Mouse (Mus musculus) embryo, embryonic 11 days (tissue): ENCODE data around the gene Pcyox1.
"Not testable (repeated sequence)": the region's sequence is repeated elsewhere in the genome, so short reads cannot be mapped to it uniquely, and the experiment has no call there.

Experiments used
- DNase-seq: peaks from one replicate; pipeline ENCODE4 v3.0.0-alpha.2; 2015

The Pcyox1 gene

DNA sequence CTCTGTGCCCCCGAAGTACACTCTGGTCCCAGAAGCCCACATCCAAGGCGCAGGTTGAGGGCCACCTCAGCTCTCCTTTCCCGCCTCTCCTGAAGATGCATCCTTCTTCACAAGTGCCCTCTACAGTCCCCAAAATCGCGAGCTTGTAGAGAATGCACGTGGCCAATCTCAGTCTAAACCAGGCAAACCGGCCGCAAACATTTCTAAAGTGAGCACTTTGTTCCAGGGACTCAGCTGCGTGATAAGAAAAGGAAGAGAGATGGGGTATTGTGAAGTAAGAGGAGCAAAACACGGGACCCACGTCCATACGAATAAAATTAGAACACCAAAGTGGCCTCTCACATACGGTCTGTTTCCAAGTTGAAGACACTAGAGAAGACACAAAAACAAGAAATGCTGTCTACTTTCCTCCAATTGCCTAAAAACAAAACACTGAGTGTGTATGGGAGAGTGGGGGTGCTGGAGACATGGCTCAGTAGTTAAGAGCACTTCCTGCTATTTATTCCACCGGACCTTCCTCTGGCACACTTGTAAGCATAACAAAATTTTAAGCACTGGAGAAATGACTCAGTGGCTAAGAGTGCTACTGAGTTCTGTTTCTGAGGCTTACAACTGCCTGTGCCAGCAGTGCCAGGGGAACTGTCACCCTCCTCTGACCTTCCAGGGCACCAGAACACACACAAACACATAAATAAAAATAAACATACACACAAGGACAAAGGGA is 465 bp upstream of the Pcyox1 start:
- no peak for DNase-seq

DNA sequence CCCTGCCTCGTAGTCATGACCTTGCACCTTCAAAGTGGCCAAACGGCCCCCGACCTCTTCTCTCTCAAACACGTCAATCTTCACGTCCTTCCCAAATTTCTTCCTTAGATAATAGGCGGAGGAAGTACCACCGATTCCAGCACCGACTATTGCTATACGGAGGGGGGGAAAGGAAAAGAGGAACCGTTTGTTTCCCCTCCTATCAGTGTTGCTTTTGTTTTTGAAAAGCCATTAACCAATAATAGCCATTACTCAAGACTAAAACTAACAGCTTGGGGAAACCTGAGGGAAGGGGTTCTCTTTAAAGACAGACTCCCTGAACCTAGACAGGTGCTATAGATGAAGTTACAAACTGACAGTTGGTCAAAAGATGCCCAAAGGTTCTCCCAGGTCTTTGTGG is 985 bp downstream of the Pcyox1 start:
- DNase-seq: no peak

DNA sequence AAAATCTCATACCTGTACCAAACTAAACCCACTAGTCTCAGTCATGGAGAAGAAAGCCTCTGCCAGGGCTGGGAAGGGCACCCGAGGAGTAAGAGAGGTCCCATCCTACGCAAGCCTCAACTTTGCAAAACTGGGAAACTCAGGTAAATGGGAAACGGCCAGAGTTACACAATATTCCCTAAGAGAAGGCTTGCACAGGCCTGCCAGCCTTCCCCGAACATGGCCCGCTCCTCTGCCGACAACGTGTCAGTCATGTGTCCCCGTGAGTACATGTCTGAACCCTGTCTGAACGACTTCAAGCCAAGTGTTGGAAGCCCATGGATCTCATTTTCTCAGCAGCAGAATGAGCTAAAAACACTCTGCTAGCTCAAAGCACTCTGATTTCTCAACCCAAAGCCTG is 1.9 kb downstream of the Pcyox1 start:
- DNase-seq: no peak

DNA sequence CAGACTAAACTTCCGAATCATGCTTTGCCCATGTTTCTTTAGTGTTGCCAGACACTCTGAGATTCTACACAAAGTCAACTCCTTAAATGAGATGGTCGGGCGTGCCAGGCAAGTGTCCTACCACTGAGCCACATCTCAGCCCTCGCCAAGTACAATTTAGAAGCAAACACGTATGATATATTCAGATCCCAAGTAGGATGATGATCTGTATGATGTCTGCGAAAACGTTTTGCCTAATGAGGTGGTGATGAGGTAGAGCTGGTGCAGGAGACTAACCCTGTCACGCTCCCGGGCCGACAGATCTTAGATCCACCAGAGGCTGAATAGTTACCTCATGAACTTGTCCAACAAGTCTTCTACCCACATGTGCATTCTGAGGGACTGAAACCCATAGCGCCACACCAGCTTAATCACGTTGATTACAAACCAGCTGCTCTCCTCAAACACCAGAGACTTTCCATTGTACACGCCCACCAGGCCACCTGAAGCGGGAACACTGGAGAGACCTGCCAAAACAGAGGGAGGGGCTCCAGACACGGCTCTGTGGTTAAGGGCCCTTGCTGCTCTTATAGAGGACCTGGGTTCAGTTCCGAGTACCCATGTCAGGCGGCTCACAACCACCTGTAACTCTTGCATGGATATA is 2.8 kb downstream of the Pcyox1 start:
- DNase-seq: no peak

DNA sequence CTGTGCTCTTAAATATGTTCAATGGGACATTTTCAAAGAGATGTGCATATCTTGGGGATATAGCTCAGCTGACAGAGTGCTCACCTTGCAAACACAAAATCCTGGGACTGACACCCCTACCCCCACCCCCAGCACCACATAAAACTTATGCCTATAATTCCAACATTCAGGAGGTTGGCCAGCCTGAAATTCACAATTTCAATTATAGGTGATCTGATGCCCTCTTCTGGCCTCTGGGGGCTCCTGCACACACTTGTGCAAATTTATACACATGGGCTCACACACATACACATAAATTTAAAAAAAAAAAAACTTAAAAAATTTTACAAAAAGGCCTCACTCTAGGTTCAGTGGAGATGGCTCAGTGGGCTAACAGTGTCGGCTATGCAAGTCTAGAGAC is 3.8 kb downstream of the Pcyox1 start:
- DNase-seq: no peak

DNA sequence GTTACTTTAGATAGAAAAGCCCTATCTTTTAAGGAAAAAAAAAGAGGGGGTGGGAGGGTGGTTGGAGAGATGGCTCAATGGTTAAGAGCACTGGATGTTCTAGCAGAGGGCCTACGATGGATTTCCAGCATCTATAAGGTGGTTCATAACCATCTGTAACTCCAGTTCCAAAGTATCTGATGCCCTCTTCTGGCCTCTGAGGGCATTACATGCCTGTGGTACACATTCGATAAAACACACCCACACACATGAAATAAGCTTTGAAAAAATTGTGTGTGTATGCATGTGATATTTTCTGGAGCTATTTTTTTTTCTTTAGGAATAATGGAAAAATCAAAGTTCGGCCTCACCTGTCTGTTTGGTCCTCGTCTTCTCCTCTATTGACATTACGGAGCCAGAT is 5.6 kb downstream of the Pcyox1 start:
- DNase-seq: no peak

DNA sequence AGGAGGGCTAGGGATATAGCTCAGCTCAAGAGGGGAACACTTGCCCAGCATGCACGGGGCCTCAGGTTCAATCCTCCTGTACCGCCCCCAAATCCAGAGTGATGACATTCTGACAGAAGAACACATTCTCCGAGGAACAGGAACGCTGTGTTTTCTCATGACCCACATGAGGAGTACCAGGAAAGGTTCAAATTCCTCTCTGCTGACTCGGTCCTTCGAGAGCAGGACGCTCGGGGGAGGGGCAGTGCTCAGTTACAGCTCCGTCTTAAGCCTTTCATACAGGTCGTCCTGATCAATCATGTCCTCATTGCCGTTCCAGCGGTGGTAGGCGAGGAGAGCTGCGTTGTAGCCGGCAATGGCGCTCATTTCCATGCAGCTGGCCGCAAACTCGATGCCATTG is 8.5 kb downstream of the Pcyox1 start:
- DNase-seq: no peak

DNA sequence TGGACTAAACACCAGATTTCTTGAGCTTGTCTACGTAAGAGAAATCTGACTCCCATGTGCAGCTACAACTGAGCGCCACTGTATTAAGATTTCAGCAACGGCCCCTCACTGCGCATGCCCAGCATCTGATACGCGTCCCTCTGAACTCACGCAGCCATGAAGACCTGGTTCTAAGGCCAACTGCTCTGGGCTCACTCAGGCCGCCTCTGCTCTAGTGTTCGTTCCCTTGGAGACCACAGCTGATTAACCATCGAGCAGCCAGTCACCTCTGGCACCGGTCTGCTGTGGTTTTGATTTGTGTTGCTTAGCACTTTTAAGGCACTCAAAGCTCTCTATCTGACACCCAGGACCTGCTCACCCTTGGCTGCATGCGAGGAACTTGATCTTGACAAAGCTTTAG is 9.6 kb downstream of the Pcyox1 start:
- DNase-seq: no peak

DNA sequence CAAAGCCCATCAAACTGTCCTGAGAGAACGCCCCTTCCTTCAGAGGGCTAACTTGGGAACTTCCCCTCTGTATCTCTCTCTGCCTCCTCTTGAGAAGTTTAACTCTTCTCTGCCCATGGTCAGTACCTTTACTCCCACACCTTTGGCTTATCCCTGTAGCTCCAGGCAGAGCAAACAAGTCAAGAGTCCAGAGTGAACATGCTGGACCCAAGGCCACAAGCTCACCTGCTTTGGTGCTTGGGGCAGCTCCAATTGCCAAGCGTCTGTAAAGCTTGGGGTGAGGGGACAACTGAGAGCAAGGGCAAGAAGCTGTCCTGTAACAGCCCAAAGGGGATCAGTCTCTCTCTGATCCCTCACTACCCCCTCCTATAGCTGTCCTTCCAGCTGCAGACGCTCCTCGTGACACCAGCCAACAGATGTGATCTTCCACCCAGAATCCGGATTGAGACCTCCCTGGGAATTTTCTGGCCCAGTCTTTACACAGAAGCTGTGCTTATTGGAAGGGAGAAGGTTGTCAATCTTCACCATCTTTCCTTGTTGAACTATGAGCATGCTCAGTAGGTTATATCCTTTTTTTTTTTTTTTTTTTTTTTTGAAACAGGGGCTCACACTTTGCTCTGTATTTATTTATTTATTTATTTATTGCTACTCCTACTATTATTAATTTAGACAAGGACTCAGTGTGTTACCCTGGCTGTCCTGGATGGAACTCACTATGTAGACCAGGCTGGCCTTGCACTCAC is 11.4 kb downstream of the Pcyox1 start:
- no peak for DNase-seq

DNA sequence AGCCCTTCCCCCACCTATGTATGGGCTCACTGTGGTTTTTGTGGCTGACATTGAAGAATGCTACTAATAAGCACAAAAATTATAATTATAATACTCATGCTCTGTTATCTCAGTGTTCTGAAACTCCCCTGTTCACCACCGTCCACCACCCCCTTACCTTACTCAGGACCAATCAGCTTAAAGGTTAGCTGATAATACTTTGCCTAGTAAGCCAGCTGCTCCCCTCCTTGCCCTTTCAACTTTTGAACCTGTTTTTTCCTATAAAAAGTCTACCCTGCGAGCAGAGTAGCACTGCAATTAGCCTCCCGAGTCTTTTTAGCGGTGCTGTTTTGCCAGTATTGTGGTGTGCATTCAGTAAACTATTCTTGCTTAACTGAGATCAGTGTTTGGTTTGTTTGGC is 12.3 kb downstream of the Pcyox1 start:
- no peak for DNase-seq

DNA sequence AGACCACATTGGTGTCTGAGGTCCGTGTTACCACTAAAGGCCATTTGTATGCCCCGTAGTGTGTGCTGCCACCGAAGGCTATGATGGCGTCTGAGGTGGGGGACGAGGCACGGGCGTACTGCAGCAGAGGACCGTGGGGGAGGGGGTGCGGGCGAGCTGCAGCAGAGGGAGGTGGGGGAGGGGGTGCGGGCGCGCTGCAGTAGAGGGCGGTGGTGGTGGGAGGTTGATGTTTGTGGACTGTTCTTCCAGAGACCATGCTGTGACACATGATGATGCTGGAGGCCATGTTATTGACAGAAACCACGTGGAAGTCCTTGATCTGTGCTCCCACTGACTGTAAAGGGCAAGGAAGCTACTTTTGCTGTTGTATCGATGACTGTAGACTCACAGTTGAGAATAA is 13.6 kb downstream of the Pcyox1 start:
- no peak for DNase-seq

DNA sequence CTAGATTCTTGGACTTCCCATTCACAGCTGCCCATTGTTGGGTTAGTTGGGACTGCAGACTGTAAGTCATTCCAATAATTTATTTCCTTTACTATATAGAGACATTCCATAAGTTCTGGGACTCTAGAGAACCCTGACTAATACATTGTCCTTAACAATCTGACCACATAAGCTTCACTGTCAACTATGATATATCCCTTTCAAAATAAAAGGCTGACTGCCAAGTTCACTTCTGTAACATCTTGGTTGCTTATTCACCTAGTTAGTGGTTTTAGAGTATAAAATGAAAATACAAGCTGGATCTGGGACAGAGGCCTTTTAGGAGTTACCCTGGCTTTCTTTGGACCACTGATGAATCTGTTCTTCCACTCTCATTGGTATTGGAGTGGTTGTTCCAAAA is 14.4 kb downstream of the Pcyox1 start:
- DNase-seq: no peak

DNA sequence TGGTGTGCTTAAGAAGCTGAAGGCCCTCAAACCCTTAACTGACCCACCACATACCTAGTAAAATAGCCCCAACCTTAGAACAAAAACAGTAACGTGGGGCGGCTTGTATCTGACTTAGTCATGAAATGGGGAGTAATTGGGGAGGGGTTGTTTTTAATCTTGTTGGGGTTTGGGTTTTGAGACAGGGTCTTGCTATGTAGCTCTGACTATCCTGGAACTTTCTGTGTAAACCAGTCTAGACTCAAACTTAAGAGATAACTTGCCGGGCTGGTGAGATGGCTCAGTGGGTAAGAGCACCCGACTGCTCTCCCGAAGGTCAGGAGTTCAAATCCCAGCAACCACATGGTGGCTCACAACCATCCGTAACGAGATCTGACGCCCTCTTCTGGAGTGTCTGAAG is 16.8 kb downstream of the Pcyox1 start:
- DNase-seq: not testable (repeated sequence)

DNA sequence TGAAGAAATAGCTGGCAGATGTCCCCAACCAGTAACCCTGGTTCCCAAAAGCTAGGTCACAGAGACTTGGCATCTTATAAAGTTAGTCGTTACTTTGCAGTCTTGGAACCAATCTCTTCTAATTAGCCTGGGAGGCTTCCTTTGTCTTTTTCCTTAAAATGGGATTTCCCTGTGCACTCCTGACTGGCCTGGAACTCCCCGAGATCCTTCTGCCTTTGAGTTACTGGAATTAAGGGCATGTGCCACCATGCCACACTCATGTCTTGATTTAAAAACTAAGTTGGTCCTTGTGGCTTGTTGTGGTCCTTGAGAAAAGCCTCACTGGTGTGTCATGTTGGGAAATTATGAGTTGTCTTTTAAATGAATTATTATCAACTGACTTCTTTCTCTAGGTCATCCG is 18.6 kb downstream of the Pcyox1 start:
- no peak for DNase-seq

DNA sequence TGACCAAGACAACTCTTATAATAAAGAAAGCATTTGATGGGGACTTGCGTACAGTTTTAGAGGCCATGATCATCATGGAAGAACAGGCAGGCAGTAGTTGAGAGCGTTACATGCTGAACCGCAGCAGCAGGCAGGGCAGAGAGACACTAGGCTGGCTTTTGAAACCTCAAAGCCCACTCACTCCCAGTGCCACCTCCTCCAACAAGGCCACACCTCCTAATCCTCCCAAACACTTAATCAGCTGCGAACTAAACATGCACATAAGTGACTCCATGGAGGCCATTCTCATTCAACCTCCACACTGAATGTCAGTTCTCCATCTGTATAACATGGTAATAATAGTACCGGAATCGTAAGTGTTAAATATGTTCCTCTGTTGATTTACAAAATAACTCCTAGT is 23.4 kb downstream of the Pcyox1 start:
- no peak for DNase-seq

DNA sequence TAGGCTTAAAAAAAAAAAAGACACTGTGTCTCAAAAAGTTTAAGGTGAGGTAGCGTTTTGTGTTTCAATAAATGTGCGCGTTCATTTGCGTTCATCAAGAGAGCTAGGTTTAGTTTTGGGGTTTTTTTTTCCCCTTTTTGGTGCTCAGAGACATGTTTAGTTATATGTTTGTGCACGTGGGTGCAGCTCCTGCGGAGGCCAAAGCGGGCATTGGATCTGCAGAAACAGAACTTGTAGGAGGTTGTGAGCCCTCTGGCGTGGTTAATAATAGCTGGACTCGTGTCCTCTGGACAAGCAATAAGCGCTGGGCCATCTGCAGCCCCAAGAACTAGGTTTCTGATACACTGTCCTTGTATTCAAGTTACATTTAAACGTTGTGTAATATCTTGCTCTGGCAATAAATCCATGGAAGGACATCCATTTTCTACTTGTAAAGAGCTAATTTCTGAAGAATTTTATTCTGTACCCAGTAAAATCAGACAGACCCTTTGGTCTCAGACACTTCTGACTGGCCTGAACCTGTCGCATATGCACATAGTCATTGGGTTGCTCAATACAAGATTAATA is 24.9 kb downstream of the Pcyox1 start:
- peak; percentile 13 for DNase-seq

DNA sequence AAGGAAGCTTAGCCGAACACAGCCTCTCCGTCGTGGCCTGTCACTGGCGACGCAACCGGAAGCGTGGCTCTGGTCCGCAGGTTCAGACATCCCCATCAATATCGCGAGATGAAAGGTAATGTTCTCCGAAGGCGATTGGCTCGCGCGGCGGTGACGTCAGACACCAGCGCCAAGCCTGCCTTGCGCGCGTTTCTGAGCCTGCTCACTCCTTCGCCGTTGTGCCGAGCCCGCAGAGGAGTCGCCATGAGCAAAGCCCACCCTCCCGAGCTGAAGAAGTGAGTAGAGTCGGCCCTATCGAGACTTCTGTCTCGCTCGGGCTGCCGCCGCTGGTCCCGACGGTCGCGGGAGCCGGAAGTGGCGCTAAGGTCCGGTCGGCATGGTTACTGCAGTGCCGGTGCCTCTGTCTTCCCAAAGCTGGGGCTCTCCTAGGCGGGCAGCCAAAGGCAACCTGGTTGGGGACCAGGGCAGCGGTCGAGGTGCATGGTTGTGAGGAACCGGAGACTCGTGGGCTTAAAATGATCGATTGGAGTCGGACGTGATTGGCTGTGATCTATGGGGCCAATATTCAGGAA is 25.5 kb downstream of the Pcyox1 start:
- peak; percentile 99 for DNase-seq

DNA sequence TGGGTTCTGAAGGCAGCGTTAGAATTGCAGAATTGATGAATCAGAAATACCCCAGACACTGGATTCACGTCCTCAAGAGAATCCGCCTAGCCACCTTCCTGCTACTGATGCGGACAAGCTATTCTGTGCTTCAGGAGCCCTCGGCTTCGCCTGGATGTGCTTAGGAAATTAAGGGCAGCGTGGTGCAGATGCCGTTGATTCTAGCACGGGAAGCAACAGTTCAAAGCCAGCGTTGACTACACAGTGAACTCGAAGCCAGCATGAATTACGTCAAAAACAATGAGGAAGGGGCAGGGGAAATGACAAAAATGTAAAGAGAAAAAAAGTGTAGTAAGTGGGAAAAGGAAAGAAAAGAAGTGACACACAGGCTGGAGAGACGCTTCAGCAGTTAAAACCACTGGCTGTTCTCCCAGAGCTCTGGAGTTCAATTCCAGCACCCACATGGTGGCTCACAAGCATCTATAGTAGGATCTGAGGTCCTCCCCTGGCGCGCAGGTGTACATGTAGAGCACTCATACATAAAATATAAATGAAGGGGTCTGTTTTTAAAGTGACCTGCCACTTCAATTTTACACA is 26.1 kb downstream of the Pcyox1 start, which contains the start of gene Snrpg:
Gene Snrpg, plus strand, starts transcription at position 541 of the 576 bp plus-strand sequence.
- peak; percentile 42 for DNase-seq

DNA sequence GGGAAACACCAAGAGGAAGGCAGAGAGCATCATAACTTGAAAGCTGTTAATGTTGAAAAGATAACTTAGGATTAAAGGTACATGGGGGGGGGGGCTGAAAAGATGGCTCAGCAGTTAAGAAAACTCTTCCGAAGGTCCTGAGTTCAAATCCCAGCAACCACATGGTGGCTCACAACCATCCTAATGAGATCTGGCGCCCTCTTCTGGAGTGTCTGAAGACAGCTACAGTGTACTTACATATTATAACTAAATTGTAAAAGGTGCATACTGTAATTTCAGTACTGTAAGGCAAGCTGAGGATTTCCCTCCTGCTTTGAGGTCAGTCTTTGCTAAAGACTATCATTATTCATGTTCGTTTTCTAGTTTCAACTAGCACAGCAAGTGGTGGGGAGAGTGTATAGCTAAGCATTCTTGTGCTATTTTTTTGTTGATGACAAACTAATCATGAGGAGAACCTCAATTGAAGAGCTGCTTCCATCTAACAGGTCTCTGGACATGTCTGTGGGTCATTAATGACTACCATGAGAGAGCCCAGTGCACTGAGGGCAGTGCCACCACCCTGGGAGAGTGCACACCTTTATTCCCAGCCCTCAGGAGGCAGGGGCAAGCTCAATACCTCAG is 26.8 kb downstream of the Pcyox1 start:
- peak; percentile 13 for DNase-seq

DNA sequence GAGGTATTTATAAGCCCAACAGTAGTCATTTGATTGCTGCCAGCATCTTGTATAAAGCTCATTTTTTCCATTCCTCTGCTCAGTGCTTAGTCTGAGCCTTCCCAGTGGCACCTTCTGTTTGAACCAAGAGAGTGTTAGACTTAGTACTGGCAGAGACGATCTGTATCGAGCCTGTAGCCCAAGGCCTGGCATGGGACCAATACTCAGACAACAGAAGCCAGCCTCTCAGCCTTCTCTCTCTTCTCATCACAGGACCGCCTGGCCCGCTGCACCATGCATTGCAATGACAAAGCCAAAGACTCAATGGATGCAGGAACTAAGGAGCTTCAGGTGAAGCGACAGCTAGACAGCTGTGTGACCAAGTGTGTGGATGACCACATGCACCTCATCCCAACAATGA is 28.5 kb downstream of the Pcyox1 start:
- DNase-seq: no peak

DNA sequence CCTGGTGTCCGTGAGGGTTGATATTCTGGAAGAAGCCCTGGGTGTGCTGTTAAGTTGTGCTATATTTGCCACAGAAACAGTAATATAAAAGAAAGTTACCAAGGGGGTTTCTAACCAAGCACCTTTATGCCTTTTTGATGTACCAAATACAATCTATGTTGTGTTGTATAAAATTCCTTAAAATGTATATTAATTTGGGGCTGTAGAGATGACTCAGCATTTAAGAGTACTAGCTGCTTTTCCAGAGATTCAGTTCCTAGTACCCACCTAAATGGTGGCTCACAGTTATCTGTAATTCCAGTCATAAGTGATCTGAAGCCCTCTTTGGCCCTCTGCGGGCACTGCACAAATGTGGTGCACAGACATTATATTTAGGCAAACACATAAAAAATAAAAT is 30.1 kb downstream of the Pcyox1 start:
- DNase-seq: no peak

DNA sequence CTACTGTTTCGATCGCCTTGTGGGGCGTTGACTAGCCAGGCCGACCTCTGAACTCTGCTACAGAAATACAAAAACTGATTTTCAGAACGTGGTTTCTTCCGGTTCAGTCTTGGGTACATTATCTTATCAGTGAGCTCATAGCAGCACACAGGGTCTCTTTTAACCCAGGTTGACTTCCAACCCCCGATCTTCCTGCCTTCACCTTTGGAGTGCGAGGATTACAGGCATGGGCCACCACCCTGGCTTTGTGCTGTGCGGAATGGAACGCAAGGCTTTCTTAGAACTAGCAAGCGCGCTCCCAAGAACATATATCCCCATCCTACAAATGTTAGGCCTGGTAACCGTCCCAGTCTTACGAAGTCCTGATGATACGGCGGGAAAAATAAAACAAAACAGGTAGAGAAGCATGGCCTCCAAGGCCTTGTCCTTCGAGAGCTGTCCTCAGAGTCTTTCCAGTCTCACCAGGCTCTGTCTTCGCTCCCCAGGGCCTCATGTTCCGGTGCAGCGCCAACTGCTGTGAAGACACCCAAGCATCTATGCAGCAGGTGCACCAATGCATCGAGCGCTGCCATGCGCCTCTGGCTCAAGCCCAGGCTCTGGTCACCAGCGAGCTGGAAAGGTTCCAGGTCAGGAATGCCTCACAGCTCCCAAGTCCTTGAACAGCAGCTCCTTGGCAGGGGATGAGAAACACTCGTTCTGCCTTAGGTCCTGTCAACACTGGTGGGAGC is 30.7 kb downstream of the Pcyox1 start:
- no peak for DNase-seq
